Mouse (Mus musculus): Measurements from ENCODE around the gene Ints13. TPM values are rescaled to one million over a fixed set of nuclear protein-coding genes. Genes with fewer than 3 reads are reported as not detected.

The Ints13 gene
- polyA plus RNA-seq, 1 experiment from 2014 or later: 40.3 TPM

DNA sequence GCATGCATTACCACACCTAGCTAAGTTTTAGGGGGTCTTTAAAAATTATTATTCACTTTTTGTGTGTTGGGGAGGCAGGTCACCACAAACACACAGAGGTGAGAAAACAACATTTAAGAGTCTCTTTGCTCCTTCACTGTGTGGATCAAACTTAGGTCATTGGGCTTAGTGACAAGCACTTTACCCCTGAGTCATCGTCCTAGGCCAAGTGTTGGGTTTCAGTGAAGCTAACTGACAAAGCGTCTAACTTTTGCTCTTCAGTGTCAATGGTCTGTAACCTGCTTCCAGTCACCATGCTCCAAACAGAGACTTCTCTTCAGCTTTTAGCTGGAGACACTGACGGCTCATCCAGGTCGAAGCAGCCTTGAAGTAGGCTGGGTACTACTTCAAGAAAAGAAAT, 44.5 kb downstream of the Ints13 start:
- 95% methylated on average over 4 of the region's 4 CpGs for WGBS
- no peak for ATAC-seq
- Histone ChIP-seq H3K4me1 (ENCODE audit: control insufficient read depth, insufficient read depth, low read length) (no peaks in the 10 kb centered on the region), H3K9me3 (replicated peaks; ENCODE audit: control insufficient read depth, low read length, poor library complexity, severe bottlenecking) (no peaks in the 10 kb centered on the region), H3K4me2 (ENCODE audit: low read length) (no peak overlapping the region), H3K27ac (ENCODE audit: low read length) (no peak overlapping the region), H3K36me3 (ENCODE audit: control insufficient read depth, insufficient read depth, low read length) (no peaks in the 10 kb centered on the region), H3K27me3 (ENCODE audit: control insufficient read depth, insufficient read depth, low read depth, low read length) (no peaks in the 10 kb centered on the region), H3K9ac (ENCODE audit: low read depth, low read length) (no peak overlapping the region), H3K4me3 (ENCODE audit: low read depth, low read length) (no peak overlapping the region)

DNA sequence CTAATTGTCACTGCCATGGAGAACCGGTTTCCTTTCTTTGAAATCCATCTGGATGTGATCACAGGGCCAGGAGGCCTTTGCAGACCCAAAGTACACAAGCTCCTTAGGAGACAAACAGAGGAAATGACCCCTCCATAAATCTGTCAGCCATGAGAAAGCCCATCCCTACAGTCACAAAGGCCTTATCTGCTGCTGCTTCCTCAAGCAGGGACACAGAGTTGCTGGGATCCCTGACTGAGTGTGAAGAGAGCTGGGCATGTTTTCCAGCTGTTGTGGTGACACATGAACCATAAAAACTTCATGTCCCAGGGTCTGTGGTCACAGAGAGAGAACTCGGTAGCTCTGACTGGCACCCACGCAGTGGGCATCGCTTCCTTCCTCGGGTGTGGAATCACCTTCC, 46.9 kb downstream of the Ints13 start:
- Histone ChIP-seq H3K27ac (ENCODE audit: low read length) (no peak overlapping the region), H3K9me3 (replicated peaks; ENCODE audit: control insufficient read depth, low read length, poor library complexity, severe bottlenecking) (no peaks in the 10 kb centered on the region), H3K4me1 (ENCODE audit: control insufficient read depth, insufficient read depth, low read length) (no peaks in the 10 kb centered on the region), H3K9ac (ENCODE audit: low read depth, low read length) (no peak overlapping the region), H3K4me3 (ENCODE audit: low read depth, low read length) (no peak overlapping the region), H3K27me3 (ENCODE audit: control insufficient read depth, insufficient read depth, low read depth, low read length) (no peaks in the 10 kb centered on the region), H3K36me3 (ENCODE audit: control insufficient read depth, insufficient read depth, low read length) (no peaks in the 10 kb centered on the region), H3K4me2 (ENCODE audit: low read length) (no peak overlapping the region)
- ATAC-seq: no peak
- WGBS: 87% methylated on average over 5 of the region's 5 CpGs

DNA sequence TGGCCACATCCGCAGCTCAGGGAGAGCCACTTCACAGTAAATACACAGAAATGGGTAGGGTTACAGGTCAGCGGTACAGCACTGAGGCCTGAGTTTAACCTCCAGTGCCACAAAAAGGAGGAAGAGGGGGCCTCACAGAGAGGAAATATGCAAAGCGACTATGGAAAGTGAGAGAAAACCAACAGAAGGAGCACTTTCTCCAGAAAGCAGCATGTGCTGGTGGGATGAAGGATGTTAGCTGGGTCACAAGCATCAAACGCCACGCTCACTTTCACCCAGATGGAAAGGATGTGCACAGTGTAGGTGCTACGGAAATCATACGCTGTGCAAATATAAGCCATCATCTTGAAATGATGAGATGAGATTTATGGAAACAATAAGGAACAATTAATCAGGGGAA, 47.3 kb downstream of the Ints13 start:
- ATAC-seq: no peak

DNA sequence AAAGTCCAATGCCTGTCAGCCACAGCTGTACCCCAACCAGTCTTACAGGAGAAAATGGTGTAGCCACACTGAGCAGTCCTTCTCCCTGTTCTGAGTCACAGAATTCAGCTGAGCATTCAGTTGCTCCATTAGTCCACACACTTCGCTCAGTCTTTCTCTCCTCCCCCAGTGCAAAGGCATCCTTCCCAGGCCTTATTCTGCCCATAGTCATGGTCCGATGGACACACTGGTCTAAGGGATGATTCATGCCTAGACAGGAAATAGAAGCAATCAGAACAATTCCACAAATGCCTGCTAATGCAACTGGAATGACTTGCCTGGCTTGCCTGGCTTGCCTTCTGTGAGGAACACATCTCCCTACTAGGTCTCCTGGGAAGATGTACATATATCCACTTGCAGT, 50.1 kb downstream of the Ints13 start:
- no peaks in the 10 kb centered on the region for H3K36me3 ChIP-seq (ENCODE audit: control insufficient read depth, insufficient read depth, low read length)
- no peak overlapping the region for H3K9ac ChIP-seq (ENCODE audit: low read depth, low read length)
- H3K9me3 ChIP-seq (replicated peaks; ENCODE audit: control insufficient read depth, low read length, poor library complexity, severe bottlenecking): peaks cover 2% of the 10 kb centered on the region; the same call in 1 of the 2 replicates
- no peak overlapping the region for H3K4me3 ChIP-seq (ENCODE audit: low read depth, low read length)
- no peaks in the 10 kb centered on the region for H3K4me1 ChIP-seq (ENCODE audit: control insufficient read depth, insufficient read depth, low read length)
- H3K4me2 ChIP-seq (ENCODE audit: low read length): no peak overlapping the region
- ATAC-seq: no peak
- WGBS: 81% methylated on average over 2 of the region's 2 CpGs
- H3K27me3 ChIP-seq (ENCODE audit: control insufficient read depth, insufficient read depth, low read depth, low read length): no peaks in the 10 kb centered on the region
- no peak overlapping the region for H3K27ac ChIP-seq (ENCODE audit: low read length)

More for the DNA sequence above, 47.3 kb downstream of the Ints13 start:
- no peaks in the 10 kb centered on the region; the same call in 1 of the 2 replicates for H3K9me3 ChIP-seq (replicated peaks; ENCODE audit: control insufficient read depth, low read length, poor library complexity, severe bottlenecking)
- H3K4me3 ChIP-seq (ENCODE audit: low read depth, low read length): no peak overlapping the region
- 88% methylated on average over 7 of the region's 7 CpGs for WGBS
- no peak overlapping the region for H3K9ac ChIP-seq (ENCODE audit: low read depth, low read length)
- no peaks in the 10 kb centered on the region for H3K4me1 ChIP-seq (ENCODE audit: control insufficient read depth, insufficient read depth, low read length)
- no peak overlapping the region for H3K27ac ChIP-seq (ENCODE audit: low read length)
- no peak overlapping the region for H3K4me2 ChIP-seq (ENCODE audit: low read length)
- H3K27me3 ChIP-seq (ENCODE audit: control insufficient read depth, insufficient read depth, low read depth, low read length): no peaks in the 10 kb centered on the region
- no peaks in the 10 kb centered on the region for H3K36me3 ChIP-seq (ENCODE audit: control insufficient read depth, insufficient read depth, low read length)

DNA sequence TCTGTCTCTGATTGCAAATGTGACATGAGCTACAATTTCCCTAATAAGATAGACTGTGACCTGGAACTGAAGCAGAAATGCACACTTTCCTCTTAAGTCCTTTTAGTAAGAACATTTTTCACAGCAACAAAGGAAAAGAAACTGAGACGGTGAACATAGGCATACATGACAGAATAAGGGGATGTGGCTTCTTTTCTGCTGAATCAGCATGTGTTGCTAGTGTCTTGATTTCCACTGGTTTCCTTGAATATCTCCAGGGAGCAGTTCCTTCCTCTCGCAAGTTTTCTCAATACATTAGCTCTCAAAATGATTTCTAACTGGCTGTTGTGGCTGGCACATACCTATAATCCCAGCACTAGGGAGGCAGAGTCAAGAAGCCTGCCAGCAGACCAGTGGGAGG, 52.1 kb downstream of the Ints13 start:
- H3K27ac ChIP-seq (ENCODE audit: low read length): no peak overlapping the region

DNA sequence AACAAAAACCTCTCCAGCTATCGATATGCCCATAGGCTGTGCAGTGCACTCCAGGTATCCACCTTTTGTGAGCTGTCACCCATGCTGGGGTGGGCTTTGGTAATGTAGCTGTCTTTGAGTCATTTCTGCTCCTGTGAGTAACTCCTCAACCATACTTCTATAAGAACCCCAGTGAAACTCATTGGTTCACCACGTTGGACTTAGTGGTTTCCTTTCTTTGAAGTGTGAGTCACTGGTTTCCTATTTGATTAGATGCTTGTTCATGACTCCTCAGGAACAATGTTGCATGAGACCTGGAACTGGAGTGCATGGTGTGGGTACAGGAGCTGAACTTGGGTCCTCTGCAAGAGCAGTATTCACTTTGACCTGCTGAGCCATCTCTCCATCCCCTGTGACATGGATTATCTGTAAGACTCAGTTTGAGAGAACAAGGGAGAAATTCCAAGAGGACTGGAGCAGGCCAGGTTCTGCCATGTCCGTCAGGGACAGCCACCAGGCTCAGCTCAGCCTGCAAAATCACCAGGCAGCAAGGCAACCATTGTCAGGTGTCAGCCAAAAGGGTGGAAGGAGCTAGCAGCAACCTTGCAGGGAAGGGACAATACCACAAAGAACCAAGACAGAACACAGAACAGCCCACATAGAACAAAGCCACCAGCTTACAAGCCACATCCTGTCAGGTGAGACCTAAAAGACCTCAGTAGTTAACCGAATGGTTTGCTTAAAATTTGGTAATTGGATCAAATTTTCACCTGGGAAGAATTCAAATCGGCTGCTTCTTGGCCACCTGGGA, 56.0 kb downstream of the Ints13 start:
- WGBS: 79% methylated on average over 5 of the region's 5 CpGs
- no peaks in the 10 kb centered on the region for H3K36me3 ChIP-seq (ENCODE audit: control insufficient read depth, insufficient read depth, low read length)
- H3K4me3 ChIP-seq (ENCODE audit: low read depth, low read length): no peak overlapping the region
- H3K27ac ChIP-seq (ENCODE audit: low read length): no peak overlapping the region
- no peaks in the 10 kb centered on the region for H3K27me3 ChIP-seq (ENCODE audit: control insufficient read depth, insufficient read depth, low read depth, low read length)
- no peak overlapping the region for H3K4me2 ChIP-seq (ENCODE audit: low read length)
- H3K4me1 ChIP-seq (ENCODE audit: control insufficient read depth, insufficient read depth, low read length): no peaks in the 10 kb centered on the region
- H3K9me3 ChIP-seq (replicated peaks; ENCODE audit: control insufficient read depth, low read length, poor library complexity, severe bottlenecking): peaks cover 2% of the 10 kb centered on the region; the same call in 1 of the 2 replicates
- no peak overlapping the region for H3K9ac ChIP-seq (ENCODE audit: low read depth, low read length)
- ATAC-seq: no peak

More for the DNA sequence above, 52.1 kb downstream of the Ints13 start:
- no peak for ATAC-seq
- peaks cover 2% of the 10 kb centered on the region; the same call in 1 of the 2 replicates for H3K9me3 ChIP-seq (replicated peaks; ENCODE audit: control insufficient read depth, low read length, poor library complexity, severe bottlenecking)
- no peaks in the 10 kb centered on the region for H3K36me3 ChIP-seq (ENCODE audit: control insufficient read depth, insufficient read depth, low read length)
- H3K9ac ChIP-seq (ENCODE audit: low read depth, low read length): no peak overlapping the region
- H3K4me1 ChIP-seq (ENCODE audit: control insufficient read depth, insufficient read depth, low read length): no peaks in the 10 kb centered on the region
- H3K4me2 ChIP-seq (ENCODE audit: low read length): no peak overlapping the region
- WGBS: 82% methylated on average over 2 of the region's 2 CpGs
- H3K27me3 ChIP-seq (ENCODE audit: control insufficient read depth, insufficient read depth, low read depth, low read length): no peaks in the 10 kb centered on the region
- no peak overlapping the region for H3K4me3 ChIP-seq (ENCODE audit: low read depth, low read length)

DNA sequence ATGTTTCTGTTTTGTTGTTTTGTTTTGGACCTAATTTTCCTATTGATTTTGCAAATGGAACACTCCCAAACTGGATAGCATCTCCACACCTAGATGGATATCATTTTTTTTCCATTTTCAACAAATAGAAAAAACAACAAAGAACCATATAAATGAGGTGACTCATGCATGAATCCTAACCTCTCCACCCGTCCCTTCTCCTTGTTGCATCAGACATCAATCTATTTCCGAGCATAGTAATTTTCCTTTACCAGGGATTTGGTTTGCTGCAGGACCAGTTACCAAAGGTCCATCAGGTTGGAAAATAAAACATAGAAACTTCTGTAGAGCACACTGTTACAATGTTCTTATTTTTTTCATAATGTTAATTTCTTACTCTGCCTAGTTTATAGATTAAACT, 58.6 kb downstream of the Ints13 start:
- no peak for ATAC-seq
- H3K9me3 ChIP-seq (replicated peaks; ENCODE audit: control insufficient read depth, low read length, poor library complexity, severe bottlenecking): no peaks in the 10 kb centered on the region
- H3K9ac ChIP-seq (ENCODE audit: low read depth, low read length): no peak overlapping the region
- no peaks in the 10 kb centered on the region for H3K27me3 ChIP-seq (ENCODE audit: control insufficient read depth, insufficient read depth, low read depth, low read length)
- H3K4me1 ChIP-seq (ENCODE audit: control insufficient read depth, insufficient read depth, low read length): no peaks in the 10 kb centered on the region
- WGBS: 59% methylated on average over 2 of the region's 2 CpGs
- H3K4me3 ChIP-seq (ENCODE audit: low read depth, low read length): no peak overlapping the region
- H3K27ac ChIP-seq (ENCODE audit: low read length): no peak overlapping the region
- H3K4me2 ChIP-seq (ENCODE audit: low read length): no peak overlapping the region
- H3K36me3 ChIP-seq (ENCODE audit: control insufficient read depth, insufficient read depth, low read length): no peaks in the 10 kb centered on the region

DNA sequence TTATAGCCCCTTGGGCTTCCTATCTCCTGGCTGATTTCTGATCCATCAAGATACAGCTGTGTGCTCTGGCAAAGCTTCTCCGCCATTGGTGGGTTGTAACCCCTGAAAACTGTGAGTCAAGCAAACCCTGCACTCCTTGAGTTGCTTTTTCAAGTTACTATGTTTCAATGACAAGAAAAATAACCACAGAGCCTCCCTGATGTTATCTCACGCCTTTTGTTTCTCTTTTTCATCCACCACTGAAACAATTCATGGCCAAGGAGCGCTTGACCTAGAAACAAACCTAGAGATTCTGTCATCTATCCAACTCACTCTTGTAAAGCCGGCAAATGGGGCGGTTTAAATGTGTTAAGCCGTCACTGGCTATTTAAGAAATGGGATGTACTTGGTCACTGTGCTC, 61.7 kb downstream of the Ints13 start:
- WGBS: 83% methylated on average over 6 of the region's 6 CpGs
- no peak overlapping the region for H3K4me3 ChIP-seq (ENCODE audit: low read depth, low read length)
- H3K4me1 ChIP-seq (ENCODE audit: control insufficient read depth, insufficient read depth, low read length): no peaks in the 10 kb centered on the region
- H3K27ac ChIP-seq (ENCODE audit: low read length): no peak overlapping the region
- no peaks in the 10 kb centered on the region for H3K27me3 ChIP-seq (ENCODE audit: control insufficient read depth, insufficient read depth, low read depth, low read length)
- no peak overlapping the region for H3K9ac ChIP-seq (ENCODE audit: low read depth, low read length)
- no peaks in the 10 kb centered on the region for H3K36me3 ChIP-seq (ENCODE audit: control insufficient read depth, insufficient read depth, low read length)
- no peaks in the 10 kb centered on the region for H3K9me3 ChIP-seq (replicated peaks; ENCODE audit: control insufficient read depth, low read length, poor library complexity, severe bottlenecking)
- no peak overlapping the region for H3K4me2 ChIP-seq (ENCODE audit: low read length)
- ATAC-seq: no peak

DNA sequence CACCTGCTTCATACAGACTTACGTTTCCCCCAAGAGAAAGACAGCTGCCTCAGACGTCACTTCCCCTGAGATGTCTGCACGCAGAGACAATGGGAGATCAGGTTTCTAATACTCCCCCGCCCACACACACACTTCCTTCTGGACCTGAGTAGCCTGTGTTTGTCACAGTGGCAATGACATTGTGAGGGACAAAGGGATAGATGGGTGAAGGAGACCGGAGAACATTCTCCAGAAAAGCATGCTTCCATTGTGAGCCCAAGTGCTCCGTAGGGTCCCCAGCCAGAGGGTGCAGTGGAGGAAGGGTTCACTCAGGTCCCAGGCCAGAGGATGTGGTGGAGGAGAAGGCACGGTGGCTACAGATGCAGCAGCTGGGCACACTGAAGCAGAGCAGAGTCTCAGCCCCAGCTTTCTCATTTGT, 63.1 kb downstream of the Ints13 start:
- Histone ChIP-seq H3K27ac (ENCODE audit: low read length) (no peak overlapping the region), H3K9me3 (replicated peaks; ENCODE audit: control insufficient read depth, low read length, poor library complexity, severe bottlenecking) (no peaks in the 10 kb centered on the region), H3K36me3 (ENCODE audit: control insufficient read depth, insufficient read depth, low read length) (no peaks in the 10 kb centered on the region), H3K4me2 (ENCODE audit: low read length) (no peak overlapping the region), H3K27me3 (ENCODE audit: control insufficient read depth, insufficient read depth, low read depth, low read length) (no peaks in the 10 kb centered on the region), H3K4me1 (ENCODE audit: control insufficient read depth, insufficient read depth, low read length) (no peaks in the 10 kb centered on the region), H3K9ac (ENCODE audit: low read depth, low read length) (no peak overlapping the region), H3K4me3 (ENCODE audit: low read depth, low read length) (no peak overlapping the region)
- 55% methylated on average over 7 of the region's 7 CpGs for WGBS
- no peak for ATAC-seq
